Mouse (Mus musculus): Measurements from ENCODE around the gene S100a14. TPM values are rescaled to one million over a fixed set of nuclear protein-coding genes. Genes with fewer than 3 reads are reported as not detected.

S100a14 gene
- polyA plus RNA-seq, 1 experiment = not detected

DNA sequence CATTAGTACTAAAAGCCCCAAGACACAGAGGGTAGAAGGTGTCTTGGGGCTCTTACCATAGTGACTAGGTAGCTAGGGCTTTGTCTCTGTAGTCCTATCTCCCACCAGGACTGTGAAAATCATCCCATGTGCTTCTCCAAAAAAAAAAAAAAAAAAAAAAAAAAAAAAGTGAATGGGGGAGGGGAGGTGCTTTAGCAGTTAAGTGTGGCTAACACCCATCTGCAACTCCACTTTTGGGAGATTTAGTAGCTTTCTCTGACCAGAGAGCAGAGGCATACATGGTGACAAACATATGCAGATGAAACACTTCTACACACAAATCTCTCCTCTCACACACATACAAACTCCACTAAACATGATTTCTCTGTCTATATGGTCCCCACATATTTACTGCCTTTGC, 29.1 kb upstream of the S100a14 start:
- no peaks in the 10 kb centered on the region for H3K27me3 ChIP-seq (ENCODE audit: control insufficient read depth, insufficient read depth, low read length)
- no peak for TF ChIP-seq CTCF (IDR thresholded peaks at IDR 0.05; ENCODE audit: control insufficient read depth, insufficient read depth, insufficient replicate concordance, low read depth, low read length)
- no peak for TF ChIP-seq POLR2A (IDR thresholded peaks at IDR 0.05; ENCODE audit: control insufficient read depth, low read depth, low read length)
- no peak overlapping the region for H3K27ac ChIP-seq (ENCODE audit: control insufficient read depth, insufficient read depth, low read depth, low read length)
- H3K4me3 ChIP-seq (ENCODE audit: control insufficient read depth, low read depth, low read length) = no peak overlapping the region
- 0 out of 2 replicates have a peak, but pooled peaks cover 1% of the 10 kb centered on the region for H3K36me3 ChIP-seq (ENCODE audit: control insufficient read depth, insufficient read depth, low read length)
- H3K4me1 ChIP-seq (ENCODE audit: control insufficient read depth, insufficient read depth, low read length) = no peaks in the 10 kb centered on the region

DNA sequence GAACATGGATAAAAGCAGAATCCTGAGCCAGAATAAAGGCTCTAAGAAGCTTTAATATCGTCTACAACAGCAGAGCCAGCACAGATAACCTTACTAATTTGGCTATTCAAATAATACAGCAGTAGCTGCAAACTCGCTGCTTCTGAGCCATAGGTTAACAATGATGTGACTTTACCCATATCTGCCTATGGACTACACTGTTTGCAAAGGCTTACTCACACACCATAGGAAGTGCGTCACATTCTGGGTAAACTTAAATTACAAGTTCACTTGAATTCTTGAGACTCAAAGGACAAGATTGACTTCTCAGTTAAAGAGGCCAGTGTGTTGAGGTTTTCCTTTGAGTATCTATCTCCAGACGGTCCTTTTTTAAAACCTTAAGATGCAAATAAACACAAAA, 23.2 kb upstream of the S100a14 start:
- TF ChIP-seq CTCF (IDR thresholded peaks at IDR 0.05; ENCODE audit: control insufficient read depth, insufficient read depth, insufficient replicate concordance, low read depth, low read length) (no peak), POLR2A (IDR thresholded peaks at IDR 0.05; ENCODE audit: control insufficient read depth, low read depth, low read length) (no peak)
- Histone ChIP-seq H3K4me1 (ENCODE audit: control insufficient read depth, insufficient read depth, low read length) (peaks cover 2% of the 10 kb centered on the region; the same call in 1 of the 2 replicates), H3K36me3 (ENCODE audit: control insufficient read depth, insufficient read depth, low read length) (peaks cover 7% of the 10 kb centered on the region)

DNA sequence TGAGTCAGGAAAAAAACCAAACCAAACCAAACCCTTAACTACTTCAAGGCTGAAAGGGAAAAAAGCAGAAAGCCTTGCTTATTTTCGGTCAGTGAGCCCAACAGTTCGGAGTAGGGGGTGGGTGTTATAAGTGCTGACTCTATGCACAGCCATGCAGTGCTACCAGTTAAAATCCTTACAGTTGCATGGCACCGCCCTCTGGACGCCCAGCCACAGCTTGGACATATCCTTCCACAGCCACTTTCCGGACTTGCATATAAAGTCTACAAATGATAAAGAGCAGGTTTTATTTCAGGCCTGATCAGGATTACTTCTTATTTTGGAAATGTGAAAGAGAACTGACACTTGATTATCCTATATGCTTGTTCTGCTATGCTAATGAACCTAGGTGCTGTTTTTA, 21.4 kb upstream of the S100a14 start:
- TF ChIP-seq POLR2A (IDR thresholded peaks at IDR 0.05; ENCODE audit: control insufficient read depth, low read depth, low read length) (no peak), CTCF (IDR thresholded peaks at IDR 0.05; ENCODE audit: control insufficient read depth, insufficient read depth, insufficient replicate concordance, low read depth, low read length) (no peak)
- Histone ChIP-seq H3K4me1 (ENCODE audit: control insufficient read depth, insufficient read depth, low read length) (peaks cover 2% of the 10 kb centered on the region; the same call in 1 of the 2 replicates), H3K36me3 (ENCODE audit: control insufficient read depth, insufficient read depth, low read length) (peaks cover 7% of the 10 kb centered on the region), H3K4me3 (ENCODE audit: control insufficient read depth, low read depth, low read length) (no peak overlapping the region), H3K27ac (ENCODE audit: control insufficient read depth, insufficient read depth, low read depth, low read length) (no peak overlapping the region), H3K27me3 (ENCODE audit: control insufficient read depth, insufficient read depth, low read length) (no peaks in the 10 kb centered on the region)

More for the DNA sequence above, 23.2 kb upstream of the S100a14 start:
- no peaks in the 10 kb centered on the region for H3K27me3 ChIP-seq (ENCODE audit: control insufficient read depth, insufficient read depth, low read length)
- H3K27ac ChIP-seq (ENCODE audit: control insufficient read depth, insufficient read depth, low read depth, low read length) = no peak overlapping the region
- no peak overlapping the region for H3K4me3 ChIP-seq (ENCODE audit: control insufficient read depth, low read depth, low read length)

DNA sequence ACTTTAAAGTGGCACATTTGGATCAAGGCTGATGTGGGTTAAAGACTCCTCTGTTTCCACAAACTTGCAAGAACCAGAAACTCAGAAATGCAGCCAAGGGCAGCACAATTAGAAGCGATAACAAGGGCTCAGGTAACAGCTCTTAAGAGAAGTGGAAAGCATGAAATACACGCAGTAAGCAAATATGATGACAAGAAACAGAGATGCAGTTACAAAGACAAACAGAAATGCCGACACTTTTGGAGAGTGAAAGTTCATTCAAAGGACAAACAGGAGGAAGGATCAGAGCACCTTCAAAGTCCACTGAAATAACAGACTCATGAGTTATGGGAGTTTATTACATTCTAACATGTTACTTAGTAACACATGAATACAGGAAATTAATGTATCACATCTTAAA, 20.3 kb upstream of the S100a14 start:
- TF ChIP-seq POLR2A (IDR thresholded peaks at IDR 0.05; ENCODE audit: control insufficient read depth, low read depth, low read length) = no peak
- no peak for TF ChIP-seq CTCF (IDR thresholded peaks at IDR 0.05; ENCODE audit: control insufficient read depth, insufficient read depth, insufficient replicate concordance, low read depth, low read length)
- H3K36me3 ChIP-seq (ENCODE audit: control insufficient read depth, insufficient read depth, low read length) = peaks cover 7% of the 10 kb centered on the region
- no peak overlapping the region for H3K4me3 ChIP-seq (ENCODE audit: control insufficient read depth, low read depth, low read length)
- H3K27ac ChIP-seq (ENCODE audit: control insufficient read depth, insufficient read depth, low read depth, low read length) = no peak overlapping the region
- H3K27me3 ChIP-seq (ENCODE audit: control insufficient read depth, insufficient read depth, low read length) = no peaks in the 10 kb centered on the region
- H3K4me1 ChIP-seq (ENCODE audit: control insufficient read depth, insufficient read depth, low read length) = peaks cover 2% of the 10 kb centered on the region; the same call in 1 of the 2 replicates

GRCm38 (mm10) chr3:90508287-90508949, 18.2 kb upstream of the S100a14 start:
- H3K36me3 ChIP-seq (ENCODE audit: control insufficient read depth, insufficient read depth, low read length) = peaks cover 7% of the 10 kb centered on the region
- H3K27ac ChIP-seq (ENCODE audit: control insufficient read depth, insufficient read depth, low read depth, low read length) = peak overlapping the region; percentile 99
- no peak for TF ChIP-seq POLR2A (IDR thresholded peaks at IDR 0.05; ENCODE audit: control insufficient read depth, low read depth, low read length)
- TF ChIP-seq CTCF (IDR thresholded peaks at IDR 0.05; ENCODE audit: control insufficient read depth, insufficient read depth, insufficient replicate concordance, low read depth, low read length) = no peak
- H3K4me1 ChIP-seq (ENCODE audit: control insufficient read depth, insufficient read depth, low read length) = peaks cover 2% of the 10 kb centered on the region; the same call in 1 of the 2 replicates
- no peaks in the 10 kb centered on the region for H3K27me3 ChIP-seq (ENCODE audit: control insufficient read depth, insufficient read depth, low read length)
- H3K4me3 ChIP-seq (ENCODE audit: control insufficient read depth, low read depth, low read length) = peak overlapping the region; percentile 100

DNA sequence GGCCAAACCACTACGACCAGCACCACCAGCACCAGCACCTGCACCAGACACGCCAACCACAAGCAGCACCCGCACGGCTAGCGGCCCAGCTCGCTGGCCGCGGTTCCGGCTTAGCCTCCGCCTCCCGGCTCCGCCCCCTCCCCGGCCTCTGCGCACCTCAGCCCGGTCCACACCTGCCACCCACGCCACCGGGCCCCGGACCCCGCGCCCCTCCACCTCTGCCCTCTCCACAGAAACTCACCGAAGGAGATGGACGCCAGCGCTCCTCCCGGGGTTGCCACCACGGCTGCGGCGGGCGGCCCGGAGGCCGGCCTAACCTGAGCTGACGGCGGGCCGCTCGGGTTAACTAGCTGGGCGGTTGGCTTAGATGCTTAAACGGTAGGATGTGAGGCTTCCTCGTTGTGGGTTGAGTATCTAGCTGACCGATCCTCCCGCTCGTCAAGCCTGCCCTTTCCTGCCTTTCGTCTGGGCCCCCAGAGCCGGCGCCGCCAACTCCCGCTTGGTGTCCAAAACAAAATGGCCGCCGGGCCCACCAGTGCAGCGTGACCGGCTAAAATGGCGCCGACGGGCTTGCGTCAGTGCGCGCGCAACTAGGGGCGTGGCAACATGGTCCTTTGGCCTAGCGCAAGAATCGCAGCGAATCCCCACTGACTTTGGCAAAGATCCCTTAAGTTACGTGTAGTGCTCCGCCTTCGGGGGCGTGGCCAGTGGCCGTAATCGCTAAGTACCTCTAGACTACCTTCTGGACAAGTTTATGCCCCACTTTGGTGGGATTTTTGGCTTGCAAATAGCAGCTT, 17.5 kb upstream of the S100a14 start, which contains the start of gene Chtop:
TSS of gene Chtop (minus strand) at position 549 of the 797 bp plus-strand sequence.
- Histone ChIP-seq H3K4me3 (ENCODE audit: control insufficient read depth, low read depth, low read length) (peak within 1 kb of the TSS; percentile 100), H3K27ac (ENCODE audit: control insufficient read depth, insufficient read depth, low read depth, low read length) (peak within 1 kb of the TSS; percentile 99), H3K36me3 (ENCODE audit: control insufficient read depth, insufficient read depth, low read length) (peaks cover 7% of the 10 kb centered on the region), H3K27me3 (ENCODE audit: control insufficient read depth, insufficient read depth, low read length) (no peaks in the 10 kb centered on the region), H3K4me1 (ENCODE audit: control insufficient read depth, insufficient read depth, low read length) (peaks cover 7% of the 10 kb centered on the region)
- TF ChIP-seq CTCF (IDR thresholded peaks at IDR 0.05; ENCODE audit: control insufficient read depth, insufficient read depth, insufficient replicate concordance, low read depth, low read length) (0 out of 2 replicates have a peak, but pooled peaks have one; percentile 3), POLR2A (IDR thresholded peaks at IDR 0.05; ENCODE audit: control insufficient read depth, low read depth, low read length) (peak; percentile 85)

GRCm38 (mm10) chr3:90509747-90510123, 16.9 kb upstream of the S100a14 start:
- TF ChIP-seq CTCF (IDR thresholded peaks at IDR 0.05; ENCODE audit: control insufficient read depth, insufficient read depth, insufficient replicate concordance, low read depth, low read length) = no peak
- no peak for TF ChIP-seq POLR2A (IDR thresholded peaks at IDR 0.05; ENCODE audit: control insufficient read depth, low read depth, low read length)
- Histone ChIP-seq H3K27me3 (ENCODE audit: control insufficient read depth, insufficient read depth, low read length) (no peaks in the 10 kb centered on the region), H3K36me3 (ENCODE audit: control insufficient read depth, insufficient read depth, low read length) (peaks cover 7% of the 10 kb centered on the region), H3K4me1 (ENCODE audit: control insufficient read depth, insufficient read depth, low read length) (peaks cover 13% of the 10 kb centered on the region), H3K27ac (ENCODE audit: control insufficient read depth, insufficient read depth, low read depth, low read length) (peak overlapping the region; percentile 80), H3K4me3 (ENCODE audit: control insufficient read depth, low read depth, low read length) (peak overlapping the region; percentile 100; the same call in 1 of the 2 replicates)

Data from testis, adult 2 months (tissue).